Mouse (Mus musculus): ENCODE results near the gene D8Ertd738e.

- TF ChIP-seq CTCF (IDR thresholded peaks at IDR 0.05; ENCODE audit: borderline replicate concordance, insufficient read depth, low read depth, low read length) (no peak), POLR2A (IDR thresholded peaks at IDR 0.05; ENCODE audit: borderline replicate concordance, insufficient read depth, low read length) (no peak)
These were observed 6.3 kb upstream of the D8Ertd738e start for GRCm38 (mm10) chr8:84255858-84256257.

Data from cerebellum, adult 2 months (tissue).